Mouse (Mus musculus): ENCODE data around the gene Tbc1d7.

DNA sequence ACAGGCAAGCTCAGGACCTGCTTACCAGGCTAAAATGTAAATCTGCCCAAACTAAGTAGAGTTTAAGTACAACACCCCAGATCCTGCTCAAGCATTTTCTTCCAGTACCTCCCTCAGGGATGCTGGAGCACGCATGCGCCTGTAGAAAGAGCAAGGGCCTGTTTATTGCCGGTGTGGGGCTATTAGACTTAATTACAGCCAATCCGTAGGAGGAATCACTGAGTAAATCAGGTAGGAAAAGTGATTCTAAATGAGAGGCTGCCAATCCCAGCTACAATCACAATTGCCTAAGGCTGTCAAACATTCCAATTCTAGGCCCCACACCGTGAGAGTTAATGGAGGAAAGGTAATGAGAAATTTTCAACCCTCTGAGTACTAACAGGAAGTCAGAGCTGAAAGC lies 13.0 kb downstream of the Tbc1d7 start:
- TF ChIP-seq CTCF (IDR thresholded peaks at IDR 0.05; ENCODE audit: low read depth, low read length) (no peak), TAL1 (conservative IDR thresholded peaks at IDR 0.05; ENCODE audit: low read depth, low read length) (no peak)

Data from G1E (cell line).